Mouse (Mus musculus) T-helper 1 cell (primary cell): ENCODE measurements around the gene Tspan12.

Experiments used
- in situ Hi-C: fragments of 300-600 bp; cut with MboI, MseI; formaldehyde crosslinking; loops from one replicate; pipeline ENCODE4 v1.15.1; 2025; ENCODE audit warnings: high pct_unique_total_duplicates

The Tspan12 gene

DNA sequence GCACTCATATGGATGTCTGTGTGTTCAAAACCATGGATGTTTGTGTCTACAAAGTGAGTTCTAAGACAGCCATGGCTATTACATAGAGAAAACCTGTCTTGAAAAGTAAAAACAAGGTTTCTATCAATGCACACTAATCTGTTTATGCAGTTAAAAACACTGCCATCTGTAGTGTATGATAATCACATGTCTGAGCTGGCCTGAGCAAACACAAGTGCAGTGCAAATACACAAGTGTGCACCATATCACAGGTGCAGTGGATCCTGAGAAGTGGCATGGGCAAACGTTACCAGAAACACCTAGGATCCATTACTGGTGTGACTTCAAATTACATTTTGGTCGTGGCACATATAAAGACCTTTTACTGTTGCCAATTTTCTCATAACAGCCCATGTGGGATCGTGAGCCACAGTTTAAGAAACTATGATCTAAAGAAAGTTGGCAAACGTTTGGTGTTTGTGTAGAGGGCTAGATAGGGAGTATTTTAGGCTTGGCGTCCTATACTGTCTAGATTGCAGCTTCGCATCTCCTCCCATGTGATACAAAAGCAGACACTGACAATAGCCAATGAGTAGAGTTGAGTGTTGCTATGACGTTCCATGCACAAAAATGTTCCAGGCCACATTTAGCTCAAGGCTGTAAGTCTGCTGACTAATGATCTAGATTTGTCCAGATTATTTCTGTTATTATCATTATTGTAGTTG is 78.0 kb downstream of the Tspan12 start:
- in situ Hi-C loops = no loop called here

DNA sequence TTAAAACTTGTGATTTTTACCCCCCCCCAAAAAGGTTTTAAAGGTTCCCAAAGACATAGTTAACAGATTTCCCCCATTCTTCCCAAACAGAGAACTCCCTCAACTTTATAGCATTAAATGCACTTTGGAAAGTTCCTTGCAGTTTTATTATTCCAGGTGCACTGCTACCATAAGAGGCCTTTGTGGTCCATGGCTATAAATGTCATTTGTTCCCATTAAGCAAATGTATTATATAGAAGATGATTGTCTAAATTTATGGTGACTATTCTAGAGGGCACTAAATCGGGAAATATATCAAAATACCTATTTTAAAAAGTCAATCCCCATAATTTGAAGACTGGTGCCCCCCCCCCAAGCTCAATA is 82.9 kb downstream of the Tspan12 start:
- in situ Hi-C loops = no loop called here

DNA sequence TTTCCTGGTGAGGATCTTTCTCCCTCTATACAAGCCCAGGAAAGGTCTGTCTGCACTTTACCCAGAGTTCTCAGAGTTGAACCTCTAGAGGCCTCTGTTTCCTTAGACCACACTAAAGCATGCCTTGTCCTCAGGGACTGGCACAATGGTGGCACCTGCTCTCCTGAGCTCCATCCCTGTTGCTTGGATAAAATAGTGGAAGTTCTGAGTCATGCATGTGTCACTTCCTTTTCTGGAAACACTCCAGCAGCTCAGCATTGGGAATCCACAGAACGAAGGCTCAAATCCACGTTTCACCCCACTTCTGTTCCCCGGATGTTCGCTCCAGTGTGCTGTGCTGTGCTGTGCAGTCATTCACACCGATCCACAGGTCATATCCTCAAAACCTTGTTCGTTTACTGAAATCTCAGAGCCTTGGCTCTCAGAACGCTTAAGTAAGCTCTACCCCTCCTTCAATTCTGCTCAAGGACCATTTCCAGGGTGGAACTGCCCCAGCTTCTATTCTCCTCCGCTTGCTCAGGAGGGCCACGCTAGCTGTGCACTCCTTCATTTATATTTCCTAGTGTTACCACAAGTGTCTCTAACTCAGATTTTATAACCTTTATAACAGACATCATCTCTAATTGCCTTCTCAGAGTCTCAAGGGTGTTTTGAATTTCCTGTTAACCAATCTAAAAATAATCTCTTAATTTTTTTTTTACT is 83.4 kb downstream of the Tspan12 start:
- in situ Hi-C loops = no loop called here

DNA sequence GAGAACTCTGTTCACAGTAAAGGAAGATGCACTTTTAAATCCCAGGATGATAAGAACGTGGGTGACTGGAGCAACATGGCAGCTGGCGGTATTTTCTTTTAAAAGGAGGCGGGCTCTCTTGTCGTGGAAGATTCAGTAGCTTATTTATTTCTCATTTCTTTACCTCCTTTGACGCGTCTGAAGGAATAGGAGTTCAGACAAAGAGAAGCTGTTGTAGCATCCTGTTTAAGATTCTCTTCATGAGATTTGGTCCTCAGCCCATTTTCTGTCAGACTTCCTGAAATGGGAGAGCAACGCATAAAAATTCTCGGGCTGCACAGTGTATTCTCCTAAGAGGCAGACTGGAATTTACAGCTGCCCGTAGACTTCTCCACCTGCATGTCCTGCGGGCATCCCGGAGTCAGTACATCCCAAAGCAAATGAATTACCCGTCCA is 84.5 kb downstream of the Tspan12 start:
- in situ Hi-C loops = no loop called here

DNA sequence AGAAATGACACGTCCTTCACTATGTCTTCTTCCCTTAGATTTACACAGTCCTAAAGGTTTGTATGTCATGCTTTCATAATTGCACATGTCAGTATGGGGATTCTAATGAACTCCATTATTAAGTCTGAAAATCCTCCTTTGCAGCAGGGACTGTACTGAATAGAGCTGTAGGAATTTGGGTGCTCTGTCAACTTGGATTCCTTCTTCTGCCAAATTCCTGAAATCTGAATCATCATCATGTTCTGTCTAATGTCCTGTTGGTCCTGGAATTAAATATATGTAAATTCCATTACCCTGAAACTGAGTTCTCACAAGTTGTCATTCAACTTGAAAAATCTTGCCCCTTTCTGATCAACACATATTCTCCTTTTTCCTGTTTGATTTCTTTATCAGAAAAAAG is 104.8 kb downstream of the Tspan12 start:
- in situ Hi-C loops = loop anchor here (10.0 kb wide), 1 partner anchor 1087 kb away; no protein-coding TSS in a partner anchor

DNA sequence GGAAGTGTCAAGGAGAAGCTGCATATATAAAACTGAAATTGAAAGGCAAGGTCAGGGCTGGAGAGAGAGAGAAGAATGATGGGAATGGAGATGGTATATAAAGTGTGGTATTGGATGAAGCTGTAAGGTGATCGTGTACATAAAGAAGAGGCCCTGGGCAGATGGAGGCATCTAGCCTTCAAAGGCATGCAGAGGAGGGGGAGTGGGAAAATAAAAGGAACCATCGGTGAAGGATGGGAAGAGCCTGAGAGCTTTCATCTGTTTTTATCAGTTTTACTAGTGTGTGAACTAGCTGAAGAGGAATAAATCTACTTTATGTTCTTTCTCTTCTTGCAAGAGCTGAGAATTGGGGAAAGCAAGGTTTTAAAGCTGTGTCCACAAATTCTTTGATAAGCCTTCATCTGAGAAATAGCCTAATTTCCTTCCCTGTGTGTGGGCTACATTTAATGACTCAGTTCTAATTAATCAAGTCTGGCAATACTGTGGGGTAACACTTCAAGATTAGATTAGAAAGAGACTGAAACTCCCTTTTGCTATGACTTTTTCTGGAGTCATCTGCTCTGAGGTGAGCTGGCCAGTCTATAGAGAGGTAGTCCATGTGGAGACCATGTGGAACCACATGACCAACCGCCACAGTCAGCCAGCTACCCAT is 107.6 kb downstream of the Tspan12 start:
- in situ Hi-C loops = loop anchor here (10.0 kb wide), 1 partner anchor 1090 kb away; no protein-coding TSS in a partner anchor

DNA sequence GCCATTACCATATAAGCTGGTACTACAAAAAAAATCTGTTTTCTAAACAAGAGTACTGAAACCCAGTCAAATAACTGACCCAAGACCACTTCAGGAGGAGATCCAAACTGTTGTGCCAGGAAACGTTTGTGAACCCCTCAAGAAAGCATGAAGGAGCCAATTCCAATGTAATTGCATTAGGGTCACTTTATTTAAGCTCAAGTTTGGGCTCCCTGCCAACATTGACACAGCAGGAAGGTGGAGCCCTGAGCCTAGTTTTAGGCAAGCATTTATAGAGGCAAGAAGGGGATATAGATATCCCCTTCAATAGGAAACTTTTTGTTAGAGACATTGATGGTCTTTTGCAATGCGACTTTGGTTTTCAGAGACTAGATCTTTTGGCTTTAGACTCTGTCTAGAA is 111.7 kb downstream of the Tspan12 start:
- in situ Hi-C loops = loop anchor here (10.0 kb wide), 1 partner anchor 1094 kb away; no protein-coding TSS in a partner anchor

DNA sequence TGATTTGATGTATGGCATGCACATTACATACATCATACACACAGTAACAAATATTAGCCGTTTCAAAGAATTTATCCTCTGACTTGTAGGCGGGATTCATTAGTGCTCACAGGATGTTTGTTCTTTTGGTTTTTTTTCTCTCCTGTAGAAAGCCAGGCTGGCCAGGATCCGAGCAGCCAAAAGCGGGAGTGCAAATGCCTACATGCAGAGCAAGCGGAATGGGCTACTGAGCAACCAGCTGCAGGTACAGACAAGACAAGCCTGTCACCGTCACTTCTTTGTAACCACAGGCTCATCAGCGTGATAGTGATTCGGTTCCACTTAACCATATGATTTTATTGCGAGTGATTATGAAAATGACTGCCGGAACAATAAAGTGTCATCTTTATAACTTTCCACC is 130.1 kb downstream of the Tspan12 start:
- in situ Hi-C loops = no loop called here
